Mouse (Mus musculus): ENCODE measurements around the gene Ttll1.
A peak's percentile ranks its signal among the peaks of the same experiment; 100 is the strongest.

Ttll1 gene

DNA sequence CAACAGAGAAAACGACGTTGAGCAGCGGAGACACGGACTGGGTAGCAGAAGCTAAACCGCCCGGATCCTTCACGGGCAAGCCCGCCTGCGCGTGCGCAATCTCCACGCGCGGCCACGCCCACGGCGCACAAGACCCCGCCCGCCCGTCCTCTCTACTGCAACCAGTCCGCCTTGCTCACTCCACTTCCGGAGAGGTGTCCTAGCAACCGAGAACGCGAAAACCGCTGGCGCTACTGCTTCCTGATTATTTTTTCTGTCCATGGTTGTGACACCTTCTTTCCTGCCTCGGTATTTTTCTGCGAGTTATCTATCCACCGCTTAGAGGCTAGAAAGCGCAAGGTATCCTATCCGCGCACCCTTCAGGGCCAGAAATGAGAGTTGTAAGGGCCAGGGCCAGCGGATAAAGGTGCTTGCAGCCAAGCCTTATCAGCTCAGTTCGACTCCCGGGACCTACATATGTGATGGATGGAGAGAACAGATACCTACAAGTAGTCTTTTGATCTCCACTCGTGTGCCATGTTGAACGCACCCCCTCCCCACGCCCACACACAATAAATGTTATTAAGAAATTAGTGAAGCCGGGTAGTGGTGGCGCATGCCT, at the start of gene Ttll1:
Gene Ttll1 (minus strand): TSS at position 89 of the 601 bp plus-strand sequence.
- DNase-seq (ENCODE audit: low spot score in 2 of 2): peak; percentile 92 to 93

DNA sequence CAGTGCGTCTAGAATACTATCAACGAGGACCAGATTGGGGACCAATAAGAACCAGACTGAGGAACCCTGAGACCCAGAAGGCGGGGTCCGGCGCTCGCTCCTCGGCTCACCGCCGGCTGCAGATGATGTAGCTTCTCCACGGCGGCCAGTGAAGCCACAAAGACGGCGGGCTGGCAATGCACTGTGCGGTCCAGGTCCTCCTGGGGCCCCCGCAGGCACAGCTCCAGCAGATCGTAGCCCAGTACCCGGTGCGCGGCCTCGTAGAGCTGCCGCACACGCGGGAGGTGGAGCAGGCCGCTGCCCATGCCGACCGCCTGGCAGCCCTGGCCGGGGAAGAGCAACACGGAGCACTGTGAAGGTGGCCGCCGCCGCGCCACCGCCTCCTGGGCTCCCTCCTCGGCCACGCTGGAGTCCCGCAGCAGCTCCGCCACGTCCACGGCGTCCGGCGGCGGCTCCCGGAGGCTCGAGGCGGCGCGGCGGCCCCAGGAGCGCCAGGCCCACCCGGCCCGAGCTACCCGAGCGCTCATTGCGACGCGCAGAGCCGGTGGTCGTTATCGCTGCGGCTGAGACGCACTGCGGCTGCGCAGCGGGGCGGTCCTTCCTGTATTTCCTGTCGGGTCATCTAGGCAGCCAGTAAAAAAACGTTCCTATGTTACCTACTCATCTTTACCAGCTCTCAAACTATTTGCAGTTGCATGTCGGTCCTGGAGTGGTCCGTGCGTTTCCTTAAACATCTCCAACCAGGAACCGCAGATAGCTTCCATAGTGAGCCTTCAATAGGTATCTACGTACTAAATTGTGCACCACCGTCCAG, 44.7 kb upstream of the Ttll1 start:
- DNase-seq (ENCODE audit: low spot score in 2 of 2): peak; percentile 77 to 82

DNA sequence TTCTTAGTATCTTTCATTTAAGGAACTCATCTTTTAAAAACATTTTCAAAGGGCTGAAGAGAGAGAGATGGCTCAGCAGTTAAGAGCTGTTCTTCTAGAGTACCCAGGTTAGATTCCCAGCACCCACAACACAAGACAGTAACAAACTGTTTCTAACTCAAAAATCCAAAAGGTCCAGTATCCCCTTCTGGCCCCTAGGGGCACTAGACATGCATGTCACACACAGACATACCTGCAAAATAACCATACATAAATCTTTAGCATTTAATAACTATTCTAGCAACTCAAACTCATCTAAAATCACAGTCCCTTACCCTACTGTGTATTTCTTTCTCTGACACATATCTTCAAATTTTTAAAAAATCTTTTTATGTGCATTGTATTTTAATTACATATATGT, 43.1 kb upstream of the Ttll1 start:
- DNase-seq (ENCODE audit: low spot score in 2 of 2): no peak

DNA sequence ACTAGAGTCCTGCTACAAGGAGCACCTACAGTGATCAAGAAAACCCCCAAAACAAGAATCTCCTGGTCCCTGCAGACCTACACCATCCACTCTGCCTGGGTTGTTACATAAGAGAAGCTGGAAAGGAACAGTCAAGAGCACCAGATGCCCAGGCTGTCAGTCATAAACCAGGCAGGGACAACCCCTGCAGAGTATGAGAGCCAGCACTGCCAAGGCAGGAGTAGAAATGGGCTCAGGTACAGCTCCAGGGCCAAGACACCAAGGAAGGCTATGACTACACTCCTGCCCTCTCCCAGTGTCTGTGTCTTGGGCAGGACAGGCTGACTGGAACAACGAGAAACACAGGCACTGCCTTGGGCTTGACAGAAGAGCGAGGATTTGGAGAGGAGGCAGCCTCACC, 39.4 kb upstream of the Ttll1 start:
- DNase-seq (ENCODE audit: low spot score in 2 of 2): no peak

DNA sequence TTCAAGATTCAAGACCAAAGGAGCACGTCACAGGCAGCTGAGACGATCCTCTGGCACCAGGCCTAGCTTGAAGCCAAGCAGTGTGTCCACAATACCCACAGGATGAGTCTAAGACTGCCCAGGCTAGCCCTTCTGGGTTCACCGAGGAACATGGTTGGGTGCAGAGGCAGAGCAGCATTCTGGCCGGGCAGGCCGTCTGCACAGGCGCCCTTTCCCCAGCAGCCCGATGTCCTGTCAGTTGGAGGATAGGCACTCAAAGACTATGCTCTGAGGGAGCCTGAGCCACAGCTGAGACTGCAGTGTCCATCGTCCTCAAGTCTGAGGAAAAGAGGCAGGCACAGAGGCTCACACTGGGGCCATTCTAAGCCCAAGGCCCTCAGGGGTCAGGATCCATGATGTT, 36.5 kb upstream of the Ttll1 start:
- no peak for DNase-seq (ENCODE audit: low spot score in 2 of 2)

DNA sequence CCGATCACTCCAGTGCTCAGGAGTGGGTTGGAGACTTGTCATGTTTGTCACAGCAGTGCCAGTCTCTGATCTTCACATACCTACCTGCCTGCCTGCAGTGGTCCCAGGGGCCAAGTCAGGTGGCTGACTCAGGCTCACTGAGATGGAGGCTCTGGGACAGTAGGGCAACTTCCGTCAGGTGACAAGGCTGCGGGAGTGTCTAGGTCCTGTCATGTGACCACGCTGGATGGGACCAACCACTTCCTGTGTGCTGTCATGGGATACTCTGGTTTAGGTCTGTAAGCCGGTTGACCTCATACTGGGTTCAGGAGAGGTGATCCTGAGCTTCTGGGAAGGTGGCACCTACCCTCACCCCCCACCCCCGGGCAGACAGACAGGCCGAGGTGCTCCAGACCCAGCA, 35.3 kb upstream of the Ttll1 start:
- DNase-seq (ENCODE audit: low spot score in 2 of 2): no peak

DNA sequence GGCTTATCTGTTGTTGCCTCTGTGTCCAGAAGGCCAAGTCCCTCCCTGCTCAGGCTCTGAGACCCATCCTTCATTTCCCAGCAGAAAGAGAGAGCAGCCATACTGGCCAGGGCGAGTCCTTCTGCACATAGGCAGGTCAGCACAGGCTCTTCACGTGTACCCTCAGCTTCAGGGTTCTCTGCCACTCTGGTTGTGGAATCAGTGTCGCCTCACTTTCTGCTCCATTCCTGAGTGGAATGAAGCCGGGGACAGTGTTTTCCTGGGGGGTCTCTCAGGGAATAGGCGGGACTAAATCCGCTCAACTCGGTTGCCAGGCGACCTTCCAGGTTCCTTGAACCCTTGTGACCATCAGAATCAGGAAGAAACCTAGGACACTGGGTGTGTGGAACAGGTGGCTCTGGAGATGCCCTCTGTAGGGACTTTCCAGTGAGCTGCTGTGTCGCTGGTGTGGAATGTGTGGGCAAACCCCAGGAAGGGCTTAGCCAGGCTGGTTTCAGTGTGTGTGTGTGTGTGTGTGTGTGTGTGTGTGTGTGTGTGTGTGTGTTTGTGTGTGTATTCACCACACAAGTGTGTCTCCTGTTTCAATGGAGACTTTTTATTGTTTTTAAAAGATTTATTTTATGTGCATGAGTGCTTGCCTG, 31.1 kb upstream of the Ttll1 start:
- DNase-seq (ENCODE audit: low spot score in 2 of 2): no peak

DNA sequence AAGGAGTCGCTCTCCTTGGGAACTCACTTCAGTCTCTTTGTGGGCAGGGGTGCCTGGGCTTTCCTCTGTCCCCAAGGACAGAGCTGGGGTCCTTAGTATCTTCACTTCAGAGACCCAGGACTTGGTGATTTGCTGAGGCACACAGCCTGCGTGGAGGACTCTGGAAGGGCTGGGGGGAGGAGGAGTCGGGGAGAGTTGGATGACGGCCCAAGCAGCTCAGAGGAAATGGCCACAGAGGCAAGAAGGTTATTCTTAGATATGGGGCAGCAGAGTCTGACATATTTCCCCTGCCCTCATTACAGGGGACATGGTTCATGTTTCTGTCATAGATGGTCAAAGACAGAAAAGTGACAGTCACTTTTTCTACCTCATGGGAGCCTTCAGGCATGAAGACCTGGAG, 29.2 kb upstream of the Ttll1 start:
- no peak for DNase-seq (ENCODE audit: low spot score in 2 of 2)

DNA sequence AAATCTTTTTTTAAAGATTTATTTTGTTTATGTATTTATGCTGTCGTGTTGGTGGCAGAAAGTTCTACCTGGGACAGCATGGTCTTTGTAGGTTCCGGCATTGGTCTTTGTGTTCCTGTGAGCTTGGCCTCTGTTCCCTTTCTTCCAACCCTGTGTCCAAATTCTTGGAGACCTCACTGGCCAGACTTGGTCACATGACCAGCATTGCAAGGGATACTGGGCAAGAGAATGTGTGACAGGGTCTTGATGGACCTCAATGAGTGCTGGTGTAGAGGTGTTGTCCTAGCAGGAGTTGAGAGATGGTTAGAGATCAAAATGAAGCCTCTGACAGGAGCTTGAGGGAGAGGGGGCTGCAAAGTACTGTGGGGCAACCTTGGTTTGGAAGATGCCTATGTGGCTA, 28.2 kb upstream of the Ttll1 start:
- no peak for DNase-seq (ENCODE audit: low spot score in 2 of 2)

DNA sequence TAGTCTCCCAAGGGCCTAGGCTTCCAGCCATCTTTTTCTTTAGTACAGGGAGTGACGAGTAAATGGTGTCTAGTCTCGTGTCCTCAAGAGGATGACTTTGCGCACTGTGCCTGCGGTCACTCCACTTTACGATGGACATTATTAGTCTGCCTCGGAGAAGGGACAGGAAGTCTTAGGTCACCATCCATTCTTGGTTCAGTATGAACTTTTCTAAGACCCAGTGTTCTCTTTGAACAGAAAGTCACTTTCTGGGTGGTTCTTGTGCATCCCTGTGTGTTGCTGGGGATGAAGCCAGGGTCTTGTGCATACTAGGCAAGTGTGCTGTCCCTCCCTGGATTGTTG, 25.2 kb upstream of the Ttll1 start:
- no peak for DNase-seq (ENCODE audit: low spot score in 2 of 2)

DNA sequence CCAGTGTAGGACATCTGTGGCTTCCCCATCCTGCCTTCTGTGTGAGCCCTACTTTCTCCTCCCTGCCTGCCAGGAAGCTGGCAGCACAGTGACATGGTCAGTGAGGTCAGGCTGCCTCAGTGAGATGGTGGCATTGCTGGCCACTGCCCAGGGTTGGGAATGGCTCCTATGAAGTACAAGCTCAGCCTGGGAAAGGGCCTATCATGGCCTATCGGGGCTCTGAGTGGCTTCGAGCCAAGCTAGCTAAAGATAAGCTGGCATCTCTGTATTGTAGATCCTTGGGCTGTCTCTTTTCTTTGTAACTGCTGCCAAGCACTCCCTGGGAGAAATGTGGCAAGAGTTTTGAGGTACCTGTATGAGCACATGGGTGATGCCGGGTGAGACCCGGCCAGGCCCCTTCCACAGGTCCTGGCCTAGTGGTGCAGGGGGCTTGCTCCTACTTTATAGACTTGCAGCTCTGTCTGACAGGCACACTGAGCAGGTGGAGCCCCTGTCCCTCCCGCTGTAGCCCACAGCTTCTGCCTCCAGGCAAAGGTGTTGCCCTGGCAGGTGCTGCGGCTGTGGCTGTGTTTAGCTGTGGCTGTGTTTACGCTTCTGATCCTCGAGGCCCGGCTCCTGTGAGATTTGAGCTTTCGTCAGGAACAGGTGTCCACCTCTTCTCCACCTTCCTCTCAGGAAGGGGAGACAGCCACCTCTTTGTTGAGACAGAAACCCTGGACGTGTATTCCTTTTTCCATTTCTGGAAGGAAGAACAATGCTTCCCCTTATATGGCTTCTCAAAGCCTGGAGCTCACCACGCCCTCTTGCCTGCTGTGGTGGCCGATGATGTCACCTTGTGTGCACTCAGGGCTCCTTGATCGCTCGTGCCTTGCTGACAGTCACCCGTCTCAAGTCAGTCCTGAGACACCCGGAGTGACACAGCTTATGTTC, 24.5 kb upstream of the Ttll1 start:
- DNase-seq (ENCODE audit: low spot score in 2 of 2): no peak

DNA sequence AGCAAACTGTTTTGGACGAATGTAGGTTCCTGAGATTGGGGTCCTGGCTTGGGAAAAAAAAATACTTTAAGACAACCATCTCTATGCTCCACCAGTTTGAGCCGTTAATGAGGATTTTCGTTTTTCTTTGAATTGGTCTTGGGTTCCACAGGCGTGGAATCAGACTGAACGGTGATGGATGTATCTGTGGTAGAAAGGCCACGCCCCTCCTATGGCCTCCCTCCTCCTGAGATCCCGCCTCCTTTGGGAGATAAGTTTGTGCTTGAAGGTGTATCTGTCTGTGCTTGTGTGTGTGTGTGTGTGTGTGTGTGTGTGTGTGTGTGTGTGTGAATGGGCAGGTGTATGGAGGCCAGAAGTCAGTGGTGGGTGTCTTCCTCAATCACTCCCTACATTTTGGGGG, 21.9 kb upstream of the Ttll1 start:
- DNase-seq (ENCODE audit: low spot score in 2 of 2): no peak

DNA sequence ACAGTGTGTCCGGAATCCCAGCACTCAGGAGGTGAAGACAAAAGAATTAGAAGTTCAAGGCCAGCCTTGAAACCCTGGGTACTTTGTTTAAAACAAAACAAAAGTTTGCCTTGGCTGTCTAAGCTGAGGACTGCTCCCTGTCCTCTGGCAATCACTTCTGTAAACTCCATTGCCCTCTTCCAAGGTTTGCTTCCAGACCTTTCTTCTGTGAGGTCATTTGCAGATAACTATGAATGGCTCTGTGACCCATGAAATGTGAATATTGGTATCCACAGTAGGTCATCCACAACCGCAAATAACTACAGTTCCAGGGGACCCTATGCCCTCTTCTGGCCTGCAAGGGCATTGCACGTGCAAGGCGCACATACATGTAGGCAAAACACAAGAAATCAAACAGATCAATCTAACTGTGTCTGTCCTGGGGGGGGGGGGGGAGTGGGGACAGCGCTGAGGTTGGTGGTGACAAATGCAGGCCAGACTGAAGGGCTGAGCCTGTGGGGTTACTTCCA, 21.3 kb upstream of the Ttll1 start:
- no peak for DNase-seq (ENCODE audit: low spot score in 2 of 2)

DNA sequence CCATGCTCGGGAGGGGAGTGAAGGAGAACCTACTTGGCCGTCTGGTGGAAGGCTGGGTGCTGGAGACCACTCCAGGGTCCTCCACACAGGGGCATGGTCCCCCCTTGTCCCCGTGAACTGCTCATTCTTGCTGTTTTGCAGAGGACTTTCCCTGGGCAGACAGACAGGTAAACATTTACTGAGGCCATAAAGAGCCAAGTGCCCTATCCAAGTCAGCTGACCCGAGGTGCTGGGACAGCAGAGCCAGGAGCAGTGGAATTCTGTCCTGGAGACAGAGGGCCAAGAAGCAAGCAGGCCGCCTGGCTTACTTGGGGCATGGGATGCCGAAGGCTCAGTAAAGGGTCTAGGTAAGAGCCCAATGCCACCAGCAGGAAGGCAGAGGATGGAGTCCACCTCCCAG, 20.0 kb upstream of the Ttll1 start:
- no peak for DNase-seq (ENCODE audit: low spot score in 2 of 2)

DNA sequence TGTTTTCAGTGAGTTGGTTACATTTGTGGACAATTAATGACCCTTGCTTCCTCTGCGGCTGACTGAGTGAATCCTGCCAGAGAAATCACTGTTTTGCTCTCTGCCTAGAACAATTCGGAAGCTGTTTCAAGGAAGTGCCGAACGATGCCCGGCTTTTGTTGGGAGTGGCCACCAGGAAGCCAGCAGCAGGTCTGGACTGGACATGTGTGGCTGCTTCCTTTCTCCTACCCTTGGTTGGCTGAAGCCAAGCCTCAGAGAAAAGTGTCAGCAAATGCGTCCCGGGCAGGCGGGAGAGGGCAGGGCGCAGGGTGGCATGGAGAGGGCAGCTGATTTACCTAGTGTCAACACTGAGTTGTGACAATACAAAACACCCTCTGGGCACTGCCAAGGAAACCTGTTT, 19.5 kb upstream of the Ttll1 start:
- DNase-seq (ENCODE audit: low spot score in 2 of 2): no peak

DNA sequence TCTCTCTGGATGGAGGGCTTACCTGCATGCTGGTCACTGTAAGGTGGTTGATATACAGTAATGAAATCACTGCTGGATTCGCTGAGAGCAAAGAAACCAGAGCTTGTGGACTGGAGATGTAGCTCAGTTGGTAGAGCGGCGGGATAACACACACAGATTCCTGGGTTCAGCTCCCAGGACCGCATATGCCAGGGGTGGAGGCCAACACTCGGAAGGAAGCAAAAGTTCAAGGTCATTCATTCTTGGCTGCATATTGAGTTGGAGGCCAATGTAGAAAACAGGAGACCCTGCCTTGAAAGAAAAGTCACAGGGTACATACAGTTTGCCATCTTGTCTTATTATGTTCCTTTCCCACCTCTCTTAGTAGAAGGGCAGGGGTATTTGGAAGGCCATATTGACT, 19.1 kb upstream of the Ttll1 start:
- no peak for DNase-seq (ENCODE audit: low spot score in 2 of 2)

DNA sequence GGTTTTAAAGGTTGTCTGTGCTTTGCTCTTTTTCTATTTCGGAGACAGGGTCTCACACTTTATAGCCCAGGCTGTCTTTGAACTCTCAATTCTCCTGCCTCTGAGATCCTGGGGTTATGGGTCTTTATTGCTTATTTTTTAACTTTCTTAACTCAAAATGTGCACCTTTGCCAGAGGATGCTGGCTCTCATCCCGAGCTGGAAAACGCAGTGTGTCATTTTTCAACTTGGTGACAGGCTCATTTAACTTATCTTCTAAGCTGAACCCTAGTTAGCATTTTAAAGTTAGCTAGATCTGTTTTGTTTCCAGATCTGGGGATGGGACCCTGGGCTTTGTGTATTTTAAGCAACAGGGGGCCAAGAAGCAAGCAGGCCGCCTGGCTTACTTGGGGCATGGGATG, 18.2 kb upstream of the Ttll1 start:
- DNase-seq (ENCODE audit: low spot score in 2 of 2): no peak

DNA sequence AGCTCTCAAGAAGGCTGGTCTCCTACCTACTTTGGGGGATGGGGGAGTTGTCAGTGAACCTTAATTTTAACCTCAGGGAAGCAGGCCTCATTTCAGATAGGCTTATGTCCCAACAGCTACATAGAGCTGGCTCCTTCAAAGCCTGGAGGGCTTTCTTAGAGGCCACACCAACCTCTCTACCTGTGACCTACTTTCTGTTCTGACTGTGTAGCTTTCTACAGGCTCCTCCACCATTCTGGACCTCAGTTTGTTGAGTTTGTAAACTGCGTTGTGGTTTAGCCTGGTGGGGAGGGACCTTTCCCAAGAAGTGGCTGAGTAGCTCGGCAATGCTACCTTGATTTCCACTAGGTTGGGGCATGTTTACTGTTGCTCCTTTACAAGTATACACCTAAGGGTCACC, 17.1 kb upstream of the Ttll1 start:
- no peak for DNase-seq (ENCODE audit: low spot score in 2 of 2)

DNA sequence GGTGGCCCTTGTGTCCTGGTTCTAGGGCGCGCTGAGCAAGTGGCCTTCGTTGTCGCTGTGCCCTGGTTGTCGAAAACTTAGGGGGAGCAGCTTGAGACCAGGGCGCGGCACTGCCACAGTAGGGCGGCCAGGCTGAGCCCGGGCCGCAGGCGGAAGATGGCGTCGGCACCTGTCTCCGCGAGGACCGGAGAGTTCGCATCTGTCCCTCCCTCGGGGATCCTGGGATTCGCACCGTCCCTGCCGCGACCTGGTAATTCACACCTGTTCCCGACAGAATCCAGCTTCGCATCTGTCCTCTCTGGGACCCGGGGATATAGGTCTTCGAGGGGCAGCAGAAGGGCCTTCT, 16.4 kb upstream of the Ttll1 start:
- no peak for DNase-seq (ENCODE audit: low spot score in 2 of 2)

DNA sequence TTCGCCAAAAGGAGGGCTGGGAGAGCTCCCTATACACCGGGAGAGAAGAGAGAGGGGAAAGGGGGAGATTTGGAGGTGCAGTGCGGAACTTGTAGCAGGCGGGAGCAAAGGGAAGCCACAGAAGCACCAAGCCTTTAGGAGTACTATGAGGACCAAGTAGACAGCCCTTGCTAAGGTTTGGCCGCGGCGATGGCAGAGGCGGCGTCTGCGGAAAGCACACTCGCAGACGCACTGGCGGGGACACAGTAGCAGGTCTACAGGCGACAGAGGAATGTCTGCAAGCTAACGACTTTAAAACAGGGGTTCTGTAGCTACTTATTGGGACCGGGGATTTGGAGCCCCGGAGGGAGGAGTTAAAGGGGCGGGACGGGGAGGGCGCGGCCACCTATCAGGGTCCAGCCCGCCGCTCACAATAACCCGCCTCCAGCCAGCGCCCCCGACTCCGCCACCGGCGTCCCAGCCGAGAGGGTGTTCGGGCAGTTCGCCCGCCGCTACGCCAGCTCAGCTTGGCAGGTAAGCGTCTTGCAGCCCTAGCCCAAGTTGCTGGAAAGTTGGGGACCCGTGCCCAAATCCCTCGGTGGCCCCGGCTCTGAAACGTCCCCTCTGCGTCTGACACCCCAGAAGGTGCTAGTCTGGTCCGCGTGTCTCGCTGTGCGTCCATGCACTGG, 15.9 kb upstream of the Ttll1 start, which contains the start of gene Bik:
Gene Bik (plus strand): TSS at position 439 of the 668 bp plus-strand sequence.
- DNase-seq (ENCODE audit: low spot score in 2 of 2): no peak

DNA sequence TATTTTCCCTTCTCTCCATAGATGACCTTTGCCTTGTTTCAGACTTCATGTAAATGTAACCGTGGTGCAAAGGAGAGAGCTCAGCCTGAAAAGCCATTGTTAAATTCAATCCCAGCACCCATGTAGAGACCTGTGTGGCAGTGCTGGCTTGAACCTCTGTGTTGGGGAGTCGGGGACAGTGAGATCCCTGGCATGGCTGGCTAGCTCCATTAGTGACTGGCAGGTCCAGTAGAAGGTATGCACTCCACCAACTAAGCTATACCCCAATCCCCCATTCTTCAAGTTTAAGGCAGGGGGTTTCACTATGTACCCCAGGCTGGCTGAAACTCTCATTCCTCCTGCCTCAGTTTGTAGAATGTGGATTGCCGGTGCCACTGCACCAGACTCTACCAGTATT, 13.6 kb upstream of the Ttll1 start:
- no peak for DNase-seq (ENCODE audit: low spot score in 2 of 2)
